Mouse (Mus musculus): ENCODE measurements around the gene Nkx1-2. TPM values are rescaled to one million over a fixed set of nuclear protein-coding genes. Genes with fewer than 3 reads are reported as not detected.

Nkx1-2 gene
- polyA plus RNA-seq, 1 experiment from 2014 or later = 0.72 TPM

- Histone ChIP-seq H3K9ac (no peak overlapping the region), H3K9me3 (no peaks in the 10 kb centered on the region), H3K36me3 (replicated peaks) (peaks cover 32% of the 10 kb centered on the region), H3K4me2 (no peak overlapping the region), H3K27ac (no peak overlapping the region), H3K4me3 (replicated peaks) (no peak overlapping the region), H3K27me3 (no peaks in the 10 kb centered on the region), H3K4me1 (0 out of 2 replicates have a peak, but pooled peaks cover 5% of the 10 kb centered on the region)
- no peak for ATAC-seq (ENCODE audit: low FRiP score)
- 39% methylated on average over 4 of the region's 4 CpGs for WGBS
Measured at GRCm38 (mm10) chr7:132555911-132556310, 43.5 kb downstream of the Nkx1-2 start.

DNA sequence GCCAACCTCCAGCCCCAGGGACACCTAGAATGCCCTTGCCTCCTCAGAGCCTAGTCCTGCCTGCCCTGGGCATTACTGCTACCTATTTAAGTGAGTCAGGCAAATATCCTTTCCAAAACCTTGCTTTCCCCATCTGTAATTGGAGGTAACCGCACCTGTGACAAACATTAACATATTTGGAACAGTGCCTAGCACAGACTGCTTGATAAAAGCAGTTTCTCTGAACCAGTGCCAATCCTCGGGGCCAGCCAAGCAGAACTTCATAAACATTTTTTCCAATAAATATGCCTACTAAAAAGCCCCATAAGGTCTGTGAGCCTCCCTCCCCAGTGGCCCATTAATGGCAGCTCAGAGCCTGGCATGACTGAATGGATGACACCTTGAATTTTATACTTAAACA is 45.3 kb downstream of the Nkx1-2 start:
- 68% methylated on average over 2 of the region's 2 CpGs for WGBS
- no peaks in the 10 kb centered on the region for H3K27me3 ChIP-seq

GRCm38 (mm10) chr7:132551351-132552126 is 47.9 kb downstream of the Nkx1-2 start:
- H3K4me3 ChIP-seq (replicated peaks) = peak overlapping the region; percentile 51
- H3K4me1 ChIP-seq = 0 out of 2 replicates have a peak, but pooled peaks cover 5% of the 10 kb centered on the region
- 2% methylated on average over 27 of the region's 27 CpGs for WGBS
- no peaks in the 10 kb centered on the region for H3K36me3 ChIP-seq (replicated peaks)
- H3K9me3 ChIP-seq = no peaks in the 10 kb centered on the region
- peak overlapping the region; percentile 81 for H3K4me2 ChIP-seq
- H3K9ac ChIP-seq = peak overlapping the region; percentile 65
- H3K27me3 ChIP-seq = no peaks in the 10 kb centered on the region
- peak; percentile 97 for ATAC-seq (ENCODE audit: low FRiP score)
- H3K27ac ChIP-seq = no peak overlapping the region

More for the DNA sequence above, 45.3 kb downstream of the Nkx1-2 start:
- Histone ChIP-seq H3K4me2 (no peak overlapping the region), H3K4me3 (replicated peaks) (no peak overlapping the region), H3K36me3 (replicated peaks) (peaks cover 14% of the 10 kb centered on the region), H3K27ac (no peak overlapping the region), H3K9ac (no peak overlapping the region), H3K4me1 (0 out of 2 replicates have a peak, but pooled peaks cover 5% of the 10 kb centered on the region), H3K9me3 (no peaks in the 10 kb centered on the region)
- ATAC-seq (ENCODE audit: low FRiP score) = no peak

- WGBS = 77% methylated on average over 3 of the region's 3 CpGs
- no peak for ATAC-seq (ENCODE audit: low FRiP score)
Measured at GRCm38 (mm10) chr7:132547126-132547525, 52.3 kb downstream of the Nkx1-2 start.

More at GRCm38 (mm10) chr7:132547126-132547525, 52.3 kb downstream of the Nkx1-2 start:
- no peaks in the 10 kb centered on the region for H3K36me3 ChIP-seq (replicated peaks)
- H3K9ac ChIP-seq = no peak overlapping the region
- H3K4me3 ChIP-seq (replicated peaks) = no peak overlapping the region
- no peaks in the 10 kb centered on the region for H3K9me3 ChIP-seq
- 0 out of 2 replicates have a peak, but pooled peaks cover 5% of the 10 kb centered on the region for H3K4me1 ChIP-seq
- no peak overlapping the region for H3K27ac ChIP-seq
- no peaks in the 10 kb centered on the region for H3K27me3 ChIP-seq
- H3K4me2 ChIP-seq = no peak overlapping the region

Other genes with a start within 250 kb of the Nkx1-2 start
- 112 and 127 TPM in 2 replicates for gene Oat, start 23.2 kb downstream of the Nkx1-2 start, polyA plus RNA-seq (2016; fragmentation: Nextera tagmentation; extraction: Ambion mirVana)
- gene Lhpp, start 11.0 kb upstream of the Nkx1-2 start, polyA plus RNA-seq (2016; fragmentation: Nextera tagmentation; extraction: Ambion mirVana) = 10.9 and 12.1 TPM in 2 replicates
- 41.7 and 47.7 TPM in 2 replicates for gene Fam53b, start 214.2 kb upstream of the Nkx1-2 start, polyA plus RNA-seq (2016; fragmentation: Nextera tagmentation; extraction: Ambion mirVana)

Measured in forebrain, embryonic 12.5 days (tissue).